Mouse (Mus musculus) forebrain, postnatal 0 days (tissue): ENCODE data around the gene P3h3. TPM values are rescaled to one million over a fixed set of nuclear protein-coding genes. Genes with fewer than 3 reads are reported as not detected.
"Not testable (repeated sequence)": the region's sequence is repeated elsewhere in the genome, so short reads cannot be mapped to it uniquely, and the experiment has no call there.

Experiments used
- ATAC-seq: fragments of 200-750 bp; cut with Nextera tagmentation; 2 replicates; pipeline ENCODE4 v1.8.0; 2017; ENCODE audit warnings: mild to moderate bottlenecking, moderate library complexity
- DNase-seq: peaks from one replicate; pipeline ENCODE4 v3.0.0-alpha.2; 2015
- H3K27ac ChIP-seq: fragments of 300-500 bp; sonication (generic); 2 replicates; pipeline ENCODE4 v1.5.1; 2014; ENCODE audit warnings: low read depth, mild to moderate bottlenecking, antibody characterized with exemption, low read length, moderate library complexity, mixed read lengths
- H3K27me3 ChIP-seq: fragments of 300-500 bp; sonication (generic); 2 replicates; pipeline ENCODE4 v1.6.1; 2014; ENCODE audit warnings: mild to moderate bottlenecking, low read length, mixed read lengths; ENCODE audit not compliant: insufficient read depth
- H3K36me3 ChIP-seq: fragments of 300-500 bp; sonication (generic); 2 replicates; pipeline ENCODE4 v1.6.1; 2014; ENCODE audit warnings: mild to moderate bottlenecking, moderate library complexity; ENCODE audit not compliant: insufficient read depth
- H3K4me1 ChIP-seq: fragments of 300-500 bp; sonication (generic); 2 replicates; pipeline ENCODE4 v1.6.1; 2014; ENCODE audit warnings: antibody characterized with exemption; ENCODE audit not compliant: insufficient read depth
- H3K4me2 ChIP-seq: fragments of 300-500 bp; sonication (generic); 2 replicates; pipeline ENCODE4 v1.6.1; 2014; ENCODE audit warnings: low read depth, mild to moderate bottlenecking, moderate library complexity
- H3K4me3 ChIP-seq: fragments of 300-500 bp; sonication (generic); 2 replicates; pipeline ENCODE4 v1.5.1; 2014; ENCODE audit warnings: low read depth, low read length, mixed read lengths
- H3K9ac ChIP-seq: fragments of 300-500 bp; sonication (generic); 2 replicates; pipeline ENCODE4 v1.6.1; 2014; ENCODE audit warnings: mild to moderate bottlenecking
- H3K9me3 ChIP-seq: fragments of 300-500 bp; sonication (generic); 2 replicates; pipeline ENCODE4 v1.6.1; 2016; ENCODE audit warnings: low read length
- CTCF ChIP-seq: sonication (generic); IDR thresholded peaks from 2 replicates; pipeline ENCODE4 v1.5.1; 2016; ENCODE audit warnings: antibody characterized with exemption, control low read depth, low read depth
- WGBS: fragments of 180-500 bp; shearing (Covaris S2); extraction: QIAGEN DNeasy Blood & Tissue Kit; methylation state at CpG from one replicate; pipeline ENCODE4 v1.1.7; 2014; 5-methylcytosine and 5-hydroxymethylcytosine counted together
- polyA plus RNA-seq: library from polyadenylated mRNA; unstranded; fragments of >200 nt; fragmentation: Nextera tagmentation; extraction: Ambion mirVana; gene quantifications from 2 replicates; pipeline ENCODE4 v1.2.1, GENCODE M21; 2015
- total RNA-seq: library from RNA; depleted of rRNA; stranded (reverse); fragments of >200 nt; gene quantifications from 2 replicates; pipeline ENCODE4 v1.2.3, GENCODE M21; 2014

P3h3 gene
- total and polyA plus RNA-seq, 2 experiments from 2014 or later, result 9.1 to 85.7 TPM

DNA sequence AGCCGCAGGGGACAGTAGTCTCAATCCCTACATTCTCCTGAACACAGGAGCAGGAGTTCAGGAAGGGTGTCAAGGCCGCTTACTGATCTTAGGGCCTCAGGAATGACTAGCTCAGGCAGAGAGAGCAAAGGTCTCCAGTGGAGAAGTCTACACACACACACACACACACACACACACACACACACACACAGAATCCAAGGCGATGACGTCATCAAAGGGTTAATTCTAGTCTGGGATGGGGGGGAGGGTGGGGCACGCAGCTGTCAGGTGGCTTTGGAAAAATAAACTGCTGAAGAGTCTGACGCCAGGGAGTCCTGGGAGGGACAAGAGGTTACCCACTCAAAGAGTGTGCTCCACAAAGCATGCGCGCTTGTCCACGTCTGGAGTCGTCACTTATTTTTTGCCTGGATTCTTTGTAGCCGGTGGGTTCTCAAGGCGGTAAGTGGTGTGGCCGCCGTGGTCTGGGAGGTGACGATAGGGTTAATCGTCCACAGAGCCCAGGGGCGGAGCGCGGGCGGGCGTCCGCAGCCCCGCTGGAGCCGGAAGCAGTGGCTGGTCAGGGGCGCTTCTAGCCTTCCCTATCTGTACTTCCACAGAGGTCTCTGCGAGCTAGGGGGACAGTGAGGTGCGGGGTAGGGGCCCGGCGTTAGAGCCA is 49.1 kb downstream of the P3h3 start, which contains the start of gene Spsb2:
Gene Spsb2, plus strand, starts transcription at position 304 of the 655 bp plus-strand sequence.
- peak within 1 kb of the TSS; percentile 58 for H3K4me2 ChIP-seq
- H3K4me1 ChIP-seq, result peaks cover 20% of the 10 kb centered on the region
- peak; percentile 37 for DNase-seq
- peak within 1 kb of the TSS; percentile 59; the same call in 1 of the 2 replicates for H3K27ac ChIP-seq
- H3K36me3 ChIP-seq, result peaks cover 13% of the 10 kb centered on the region
- no peaks in the 10 kb centered on the region for H3K9me3 ChIP-seq
- H3K27me3 ChIP-seq, result no peaks in the 10 kb centered on the region
- H3K4me3 ChIP-seq, result peak within 1 kb of the TSS; percentile 41
- WGBS, result 6% methylated on average over 29 of the region's 29 CpGs
- peak within 1 kb of the TSS; percentile 50 for H3K9ac ChIP-seq
- ATAC-seq, result no peak
- no peak for TF ChIP-seq CTCF

GRCm38 (mm10) chr6:124807986-124808357 is 49.6 kb downstream of the P3h3 start:
- Histone ChIP-seq H3K4me2 (peak overlapping the region; percentile 58), H3K4me1 (peaks cover 18% of the 10 kb centered on the region), H3K27ac (no peak overlapping the region), H3K27me3 (no peaks in the 10 kb centered on the region), H3K9ac (no peak overlapping the region), H3K4me3 (no peak overlapping the region), H3K9me3 (no peaks in the 10 kb centered on the region), H3K36me3 (peaks cover 13% of the 10 kb centered on the region)
- DNase-seq, result no peak
- no peak for ATAC-seq
- no peak for TF ChIP-seq CTCF
- 87% methylated on average over 6 of the region's 6 CpGs for WGBS

GRCm38 (mm10) chr6:124807366-124807765 is 50.2 kb downstream of the P3h3 start:
- H3K36me3 ChIP-seq, result peaks cover 13% of the 10 kb centered on the region
- no peak for TF ChIP-seq CTCF
- H3K9ac ChIP-seq, result no peak overlapping the region
- DNase-seq (no peak), ATAC-seq (no peak)
- peaks cover 11% of the 10 kb centered on the region for H3K4me1 ChIP-seq
- H3K27ac ChIP-seq, result no peak overlapping the region
- H3K27me3 ChIP-seq, result no peaks in the 10 kb centered on the region
- H3K4me3 ChIP-seq, result no peak overlapping the region
- 88% methylated on average over 4 of the region's 4 CpGs for WGBS
- no peak overlapping the region for H3K4me2 ChIP-seq
- no peaks in the 10 kb centered on the region for H3K9me3 ChIP-seq

GRCm38 (mm10) chr6:124806446-124807140 is 51.0 kb downstream of the P3h3 start:
- ATAC-seq (no peak), DNase-seq (no peak)
- peak overlapping the region; percentile 15 for H3K9ac ChIP-seq
- no peaks in the 10 kb centered on the region for H3K9me3 ChIP-seq
- H3K36me3 ChIP-seq, result peaks cover 5% of the 10 kb centered on the region; the same call in 1 of the 2 replicates
- peak overlapping the region; percentile 86 for H3K27ac ChIP-seq
- H3K27me3 ChIP-seq, result no peaks in the 10 kb centered on the region
- H3K4me3 ChIP-seq, result peak overlapping the region; percentile 38
- TF ChIP-seq CTCF, result no peak
- peak overlapping the region; percentile 76 for H3K4me2 ChIP-seq
- H3K4me1 ChIP-seq, result peaks cover 10% of the 10 kb centered on the region
- WGBS, result 68% methylated on average over 7 of the region's 7 CpGs

DNA sequence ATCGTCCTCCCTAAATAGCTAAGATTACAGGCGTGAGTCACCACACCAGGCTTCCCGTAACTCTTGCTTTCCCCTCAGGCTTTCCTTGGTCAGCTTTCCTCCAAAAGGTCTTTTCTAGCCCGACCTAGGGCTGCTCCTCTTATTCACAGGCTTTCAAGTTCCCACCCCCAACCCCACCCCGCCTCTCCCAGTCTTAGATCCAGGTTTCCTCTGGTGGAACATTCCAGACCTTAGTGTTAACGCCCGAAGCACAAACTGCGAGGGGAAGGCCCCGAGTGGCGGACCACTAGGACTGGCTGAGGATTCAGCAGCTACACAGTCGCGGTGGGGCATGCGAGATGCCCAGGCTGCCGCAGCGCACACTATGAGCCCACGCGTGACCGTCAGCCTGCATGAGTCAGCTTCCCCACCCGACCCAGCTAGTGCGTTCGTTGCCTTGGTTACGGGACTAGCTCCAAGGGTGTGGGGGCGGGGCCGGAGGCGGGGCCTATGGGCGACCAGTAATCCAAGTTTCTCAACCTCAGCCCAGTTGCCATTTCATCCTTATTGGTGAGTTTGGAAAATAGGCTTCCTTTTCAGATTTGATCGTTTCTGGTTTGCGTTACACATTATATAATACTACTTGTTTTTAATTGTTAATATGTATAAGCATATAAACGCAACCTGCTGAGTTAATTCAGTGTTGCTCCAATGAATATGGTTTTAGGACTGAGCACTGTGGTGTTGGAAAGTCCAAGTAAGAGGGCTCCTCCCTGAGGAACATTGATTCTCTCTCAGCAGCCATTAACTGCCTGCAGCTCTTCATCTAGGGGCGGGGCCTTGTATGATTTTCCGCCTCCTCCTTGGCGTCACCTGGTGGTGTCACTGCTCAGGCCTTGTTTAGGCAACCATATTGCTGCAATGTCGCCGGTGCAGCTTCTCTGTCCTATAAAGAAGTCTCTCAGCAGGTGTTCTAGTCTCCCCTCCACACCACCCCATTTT is 51.9 kb downstream of the P3h3 start:
- peak overlapping the region; percentile 86 for H3K27ac ChIP-seq
- H3K27me3 ChIP-seq, result no peaks in the 10 kb centered on the region
- peak; percentile 96 for DNase-seq
- peak; percentile 93 for ATAC-seq
- H3K4me3 ChIP-seq, result peak overlapping the region; percentile 38
- H3K4me1 ChIP-seq, result peaks cover 10% of the 10 kb centered on the region
- H3K36me3 ChIP-seq, result peaks cover 4% of the 10 kb centered on the region; the same call in 1 of the 2 replicates
- H3K4me2 ChIP-seq, result peak overlapping the region; percentile 76
- 4% methylated on average over 34 of the region's 34 CpGs for WGBS
- H3K9me3 ChIP-seq, result no peaks in the 10 kb centered on the region
- H3K9ac ChIP-seq, result peak overlapping the region; percentile 51
- TF ChIP-seq CTCF, result peak; percentile 62

- ATAC-seq, result no peak
- no peak for DNase-seq
These were observed 53.2 kb downstream of the P3h3 start for GRCm38 (mm10) chr6:124804341-124804740.

DNA sequence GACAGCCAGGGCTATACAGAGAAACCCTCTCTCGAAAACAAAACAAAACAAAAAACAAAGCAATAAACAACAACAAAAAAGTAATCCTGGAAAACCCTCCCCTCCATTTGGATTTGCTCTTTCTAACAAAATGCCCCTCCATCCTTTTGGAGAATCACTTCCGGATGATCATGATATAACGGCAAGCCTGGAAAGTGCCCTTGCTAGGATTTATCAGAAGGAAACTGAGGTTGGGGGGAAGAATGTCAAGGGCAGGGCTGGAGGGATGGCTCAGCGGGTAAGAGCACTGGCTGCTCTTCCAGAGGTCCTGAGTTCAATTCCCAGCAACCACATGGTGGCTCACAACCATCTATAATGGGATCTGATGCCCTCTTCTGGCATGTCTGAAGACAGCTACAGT is 53.9 kb downstream of the P3h3 start:
- H3K27me3 ChIP-seq, ATAC-seq, H3K4me1 ChIP-seq, H3K9ac ChIP-seq, H3K4me2 ChIP-seq, H3K36me3 ChIP-seq, DNase-seq, H3K27ac ChIP-seq, H3K9me3 ChIP-seq, H3K4me3 ChIP-seq: not testable (repeated sequence)
- WGBS, result 97% methylated on average over 4 of the region's 4 CpGs

More at GRCm38 (mm10) chr6:124804341-124804740, 53.2 kb downstream of the P3h3 start:
- H3K4me1 ChIP-seq, result peaks cover 6% of the 10 kb centered on the region; the same call in 1 of the 2 replicates
- no peaks in the 10 kb centered on the region for H3K9me3 ChIP-seq
- H3K27me3 ChIP-seq, result no peaks in the 10 kb centered on the region
- TF ChIP-seq CTCF, result no peak
- no peak overlapping the region for H3K27ac ChIP-seq
- WGBS, result 86% methylated on average over 3 of the region's 3 CpGs
- H3K4me3 ChIP-seq, result no peak overlapping the region
- no peak overlapping the region for H3K4me2 ChIP-seq
- H3K36me3 ChIP-seq, result no peaks in the 10 kb centered on the region
- no peak overlapping the region for H3K9ac ChIP-seq
